Mouse (Mus musculus) ES-Bruce4 (cell line): ENCODE data around the gene Utp14b. TPM values are rescaled to one million over a fixed set of nuclear protein-coding genes. Genes with fewer than 3 reads are reported as not detected.

ENCODE experiments used
- H3K27ac ChIP-seq: 2 replicates; pipeline ENCODE4 v1.5.1; 2012; ENCODE audit warnings: low read length, inconsistent platforms; ENCODE audit not compliant: insufficient read depth
- H3K27me3 ChIP-seq: 2 replicates; pipeline ENCODE4 v1.6.1; 2012; ENCODE audit warnings: mild to moderate bottlenecking, low read length, inconsistent platforms; ENCODE audit not compliant: control insufficient read depth, poor library complexity, insufficient read depth, severe bottlenecking
- H3K36me3 ChIP-seq: 2 replicates; pipeline ENCODE4 v1.6.1; 2012; ENCODE audit warnings: inconsistent platforms, mild to moderate bottlenecking, low read length, moderate library complexity; ENCODE audit not compliant: control insufficient read depth, poor library complexity, insufficient read depth, severe bottlenecking
- H3K4me1 ChIP-seq: one replicate; pipeline ENCODE4 v1.8.1; 2011; ENCODE audit warnings: low read length; ENCODE audit not compliant: control insufficient read depth, insufficient read depth
- H3K4me3 ChIP-seq: 2 replicates; pipeline ENCODE4 v1.5.1; 2011; ENCODE audit warnings: low read depth, mild to moderate bottlenecking, low read length
- H3K9ac ChIP-seq: 2 replicates; pipeline ENCODE4 v1.6.1; 2012; ENCODE audit warnings: low read depth, mild to moderate bottlenecking, inconsistent platforms; ENCODE audit not compliant: poor library complexity, severe bottlenecking
- H3K9me3 ChIP-seq: replicated peaks from 2 replicates; pipeline ENCODE4 v1.6.1; 2012; ENCODE audit warnings: mild to moderate bottlenecking, low read length, inconsistent platforms; ENCODE audit not compliant: control insufficient read depth, poor library complexity, insufficient read depth, severe bottlenecking
- CTCF ChIP-seq: IDR thresholded peaks from one replicate; pipeline ENCODE4 v1.8.1; 2011; ENCODE audit warnings: low read depth, low read length
- EP300 ChIP-seq: IDR thresholded peaks from 2 replicates; pipeline ENCODE4 v1.6.1; 2011; ENCODE audit warnings: low read depth, low read length; ENCODE audit not compliant: insufficient read depth
- POLR2A ChIP-seq: IDR thresholded peaks from one replicate; pipeline ENCODE4 v1.8.1; 2011; ENCODE audit warnings: low read length; ENCODE audit not compliant: insufficient read depth
- polyA plus RNA-seq: library from polyadenylated mRNA; stranded (reverse); fragments of >200 nt; gene quantifications from 2 replicates; pipeline ENCODE4 v1.2.4, GENCODE M21; 2011; ENCODE audit warnings: low read depth; ENCODE audit not compliant: missing spikeins, insufficient read depth, insufficient read length

Utp14b gene
- polyA plus RNA-seq, 1 experiment: 58.8 TPM

GRCm38 (mm10) chr1:78634486-78634885 lies 23.4 kb upstream of the Utp14b start:
- Histone ChIP-seq H3K9me3 (no peaks in the 10 kb centered on the region; the same call in 1 of the 2 replicates), H3K4me3 (no peak overlapping the region), H3K9ac (no peak overlapping the region), H3K4me1 (no peaks in the 10 kb centered on the region), H3K36me3 (no peaks in the 10 kb centered on the region), H3K27ac (no peak overlapping the region), H3K27me3 (no peaks in the 10 kb centered on the region)
- TF ChIP-seq CTCF: no peak

DNA sequence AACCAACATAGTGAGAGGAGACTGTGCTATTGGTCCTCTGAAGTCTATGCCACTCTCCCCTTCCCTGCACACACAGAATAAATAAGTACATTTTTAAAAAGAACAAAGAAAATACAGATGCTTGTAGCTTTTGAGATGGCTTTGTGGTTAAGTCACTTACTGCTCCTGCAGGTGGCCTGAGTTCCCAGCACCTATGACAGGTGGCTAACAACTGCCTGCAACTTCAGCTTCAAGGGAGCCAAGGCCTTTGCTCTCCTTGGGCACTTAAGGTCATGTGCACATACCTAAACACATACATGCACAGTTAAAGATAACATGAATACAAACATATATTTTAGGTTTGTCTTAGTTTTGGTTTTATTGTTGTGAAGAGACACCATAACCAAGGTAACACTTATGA lies 17.0 kb upstream of the Utp14b start:
- no peak for TF ChIP-seq EP300
- TF ChIP-seq CTCF: no peak
- TF ChIP-seq POLR2A: no peak
- H3K9me3 ChIP-seq: no peaks in the 10 kb centered on the region
- H3K27me3 ChIP-seq: no peaks in the 10 kb centered on the region; the same call in 1 of the 2 replicates
- no peak overlapping the region for H3K27ac ChIP-seq
- no peaks in the 10 kb centered on the region for H3K4me1 ChIP-seq
- no peaks in the 10 kb centered on the region for H3K36me3 ChIP-seq
- no peak overlapping the region for H3K4me3 ChIP-seq
- H3K9ac ChIP-seq: no peak overlapping the region

DNA sequence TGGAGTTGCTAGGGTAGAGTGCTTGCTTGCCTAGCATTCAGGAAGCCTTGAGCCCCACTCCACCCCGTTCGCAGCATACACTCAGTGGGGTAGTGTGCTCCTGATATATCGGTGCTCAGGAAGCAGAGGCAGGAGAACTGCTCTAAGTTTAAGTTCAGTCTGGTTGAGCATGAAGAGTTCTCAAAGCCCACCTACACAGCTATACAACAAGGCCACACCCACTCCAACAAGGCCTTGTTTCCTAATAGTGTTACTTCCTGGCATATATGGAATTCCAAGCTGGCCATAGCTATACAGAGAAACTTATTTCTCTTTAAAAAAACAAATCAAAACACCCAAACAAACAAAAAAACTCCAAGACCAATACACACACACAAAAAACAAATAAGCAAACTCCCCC lies 16.0 kb upstream of the Utp14b start:
- no peaks in the 10 kb centered on the region; the same call in 1 of the 2 replicates for H3K27me3 ChIP-seq
- no peaks in the 10 kb centered on the region for H3K36me3 ChIP-seq
- H3K9ac ChIP-seq: no peak overlapping the region
- H3K27ac ChIP-seq: no peak overlapping the region
- TF ChIP-seq POLR2A (no peak), EP300 (no peak), CTCF (no peak)
- H3K9me3 ChIP-seq: no peaks in the 10 kb centered on the region
- H3K4me1 ChIP-seq: no peaks in the 10 kb centered on the region
- H3K4me3 ChIP-seq: no peak overlapping the region

DNA sequence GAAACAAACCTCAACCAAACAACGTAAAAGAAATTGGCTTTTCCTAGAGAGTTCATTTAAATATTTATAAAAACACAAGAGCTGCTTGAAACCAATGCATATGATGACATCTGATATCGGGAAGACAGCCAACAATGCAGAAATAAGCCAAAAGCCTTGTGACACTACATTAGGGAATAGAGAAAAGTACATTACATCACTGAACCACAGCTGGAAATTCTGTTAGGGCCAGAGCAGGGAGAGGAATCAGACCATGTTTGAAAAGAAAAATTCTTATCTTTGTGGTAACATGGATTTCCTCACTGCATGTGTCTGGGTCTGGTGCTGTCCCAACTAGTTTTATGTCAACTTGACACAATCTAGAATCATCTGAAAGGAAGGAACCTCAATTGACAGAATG lies 15.6 kb upstream of the Utp14b start:
- no peak for TF ChIP-seq CTCF
- no peak for TF ChIP-seq EP300
- TF ChIP-seq POLR2A: no peak
- Histone ChIP-seq H3K27ac (no peak overlapping the region), H3K36me3 (no peaks in the 10 kb centered on the region), H3K4me1 (no peaks in the 10 kb centered on the region), H3K9me3 (no peaks in the 10 kb centered on the region), H3K4me3 (no peak overlapping the region), H3K27me3 (no peaks in the 10 kb centered on the region; the same call in 1 of the 2 replicates), H3K9ac (no peak overlapping the region)

DNA sequence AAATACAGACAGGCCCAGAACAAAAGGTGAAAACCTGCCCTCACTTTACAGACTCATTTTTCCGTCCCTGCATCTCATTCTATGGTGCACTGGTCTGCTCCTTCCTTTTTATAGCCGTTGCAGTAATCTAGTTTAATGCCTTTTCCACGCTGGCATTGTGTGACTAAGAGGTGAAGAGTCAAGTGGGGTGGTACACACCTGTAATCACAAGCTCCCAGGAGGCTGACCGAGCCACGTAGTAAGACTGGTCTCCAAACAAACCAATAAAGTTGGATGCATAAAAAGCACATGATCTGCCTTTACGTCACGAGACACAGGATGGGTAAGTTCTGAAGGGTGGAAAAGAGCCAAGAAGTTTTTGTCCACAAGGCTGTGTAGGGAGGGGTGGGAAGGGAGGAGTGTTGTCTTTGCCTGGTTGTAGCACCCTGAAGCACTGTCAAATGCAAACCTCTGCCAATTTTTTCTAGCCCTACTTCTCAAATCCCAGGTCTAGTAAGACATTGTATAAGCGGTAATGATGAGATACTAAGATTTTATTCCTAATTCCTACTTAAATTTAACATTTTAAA lies 10.4 kb upstream of the Utp14b start:
- H3K9me3 ChIP-seq: no peaks in the 10 kb centered on the region
- H3K4me3 ChIP-seq: no peak overlapping the region
- H3K4me1 ChIP-seq: peaks cover 3% of the 10 kb centered on the region
- H3K9ac ChIP-seq: no peak overlapping the region
- no peaks in the 10 kb centered on the region for H3K36me3 ChIP-seq
- TF ChIP-seq POLR2A (no peak), CTCF (no peak), EP300 (no peak)
- no peaks in the 10 kb centered on the region; the same call in 1 of the 2 replicates for H3K27me3 ChIP-seq
- no peak overlapping the region for H3K27ac ChIP-seq

- H3K4me1 ChIP-seq: peaks cover 3% of the 10 kb centered on the region
- H3K27me3 ChIP-seq: no peaks in the 10 kb centered on the region
- no peaks in the 10 kb centered on the region for H3K9me3 ChIP-seq
- H3K9ac ChIP-seq: no peak overlapping the region
- H3K36me3 ChIP-seq: no peaks in the 10 kb centered on the region
- no peak overlapping the region for H3K27ac ChIP-seq
- no peak overlapping the region for H3K4me3 ChIP-seq
- TF ChIP-seq CTCF (no peak), EP300 (no peak), POLR2A (no peak)
Measured at GRCm38 (mm10) chr1:78649269-78650061, 8.4 kb upstream of the Utp14b start.
